Mouse (Mus musculus): Measurements from ENCODE around the gene Plekhf1.
A peak's percentile ranks its signal among the peaks of the same experiment; 100 is the strongest.

The Plekhf1 gene

GRCm38 (mm10) chr7:38227900-38228298 is at the start of gene Plekhf1:
Plekhf1 (minus strand) TSS chr7:38228016.
- peak; percentile 96 for DNase-seq

DNA sequence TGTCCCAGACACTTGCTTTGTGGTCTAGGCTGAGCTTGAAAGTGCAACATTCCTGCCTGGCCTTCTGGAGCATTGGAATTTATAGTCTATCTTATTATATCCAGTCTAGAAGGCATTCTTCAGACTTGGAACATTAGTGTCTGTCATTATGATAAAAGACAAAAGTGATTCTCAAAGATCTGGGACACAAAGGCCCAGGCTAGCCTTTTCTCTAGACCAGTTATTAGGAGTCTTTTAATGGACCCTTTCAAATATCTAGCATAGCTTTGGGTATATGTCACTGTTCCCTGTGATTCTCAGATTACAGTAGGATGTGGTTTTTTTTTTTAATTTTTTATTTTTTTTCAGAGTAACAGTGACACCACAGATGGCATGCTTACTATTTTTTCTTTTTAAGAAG is 44.7 kb upstream of the Plekhf1 start:
- no peak for DNase-seq

- no peak for DNase-seq
Observed at GRCm38 (mm10) chr7:38271859-38272258, 44.0 kb upstream of the Plekhf1 start.

- no peak for DNase-seq
Observed at GRCm38 (mm10) chr7:38271511-38271811, 43.6 kb upstream of the Plekhf1 start.

DNA sequence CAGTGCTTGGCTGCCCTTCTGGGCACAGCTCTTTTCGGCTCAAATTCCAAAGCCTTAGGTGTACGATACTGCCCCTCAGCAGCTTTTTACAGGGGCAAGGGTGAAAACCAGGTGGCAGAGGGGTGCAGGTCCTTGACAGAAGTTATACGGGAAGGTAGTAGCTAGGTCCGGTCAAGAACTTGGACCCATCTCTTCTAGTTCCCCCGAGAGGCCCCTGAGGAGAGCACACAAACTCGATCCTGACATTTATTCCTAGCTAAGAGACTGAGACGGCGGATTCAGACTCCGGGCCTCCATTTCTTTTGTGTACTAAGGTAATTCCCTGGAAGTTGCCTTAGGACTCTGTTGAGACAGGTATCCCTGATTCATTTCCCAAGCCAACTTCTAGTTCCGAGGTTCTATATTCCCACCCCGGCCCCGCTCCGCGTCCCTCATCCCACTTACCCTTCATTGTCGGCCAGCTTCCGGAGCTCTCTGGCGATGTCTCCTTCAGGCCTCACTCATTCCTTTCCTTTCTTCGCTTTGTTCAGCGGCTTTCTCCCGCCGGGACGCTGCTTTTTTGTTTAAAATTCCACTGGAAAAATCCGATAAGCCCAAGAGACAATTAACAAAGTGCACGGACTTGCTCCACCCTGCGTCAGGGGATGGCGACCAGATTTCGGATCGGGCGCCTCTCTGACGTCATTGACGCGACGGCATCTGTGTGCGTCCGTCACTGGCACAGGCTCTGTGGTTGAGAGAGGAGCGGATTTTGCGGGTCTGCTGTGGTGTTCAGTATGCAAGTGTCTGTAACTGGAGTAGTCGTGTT is 43.1 kb upstream of the Plekhf1 start, which contains the start of gene Pop4:
Pop4 (minus strand) TSS at position 721 of the 808 bp plus-strand sequence.
- peak; percentile 90 for DNase-seq

GRCm38 (mm10) chr7:38267006-38267680 is 39.3 kb upstream of the Plekhf1 start:
- peak; percentile 73 for DNase-seq

GRCm38 (mm10) chr7:38262406-38262805 is 34.6 kb upstream of the Plekhf1 start:
- peak; percentile 77 for DNase-seq

DNA sequence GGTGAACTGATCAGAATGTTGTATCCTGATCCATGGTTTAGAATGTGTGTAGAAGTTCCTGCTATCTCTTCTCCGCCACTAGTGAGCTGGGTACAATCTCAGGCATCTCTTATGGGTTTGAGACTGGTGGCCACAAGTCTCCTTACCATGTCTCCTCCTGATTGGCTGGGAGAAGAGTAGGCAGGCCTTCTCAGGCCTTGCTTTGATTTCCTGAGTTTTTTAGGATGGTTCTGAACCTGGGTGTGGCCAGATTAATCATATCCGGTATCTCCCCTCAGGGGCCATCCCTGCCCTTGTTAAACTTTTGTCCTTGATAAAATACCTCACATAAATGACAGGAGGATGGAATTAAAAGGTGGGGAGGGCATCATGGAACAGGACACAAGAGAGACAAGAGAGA is 31.8 kb upstream of the Plekhf1 start:
- no peak for DNase-seq

DNA sequence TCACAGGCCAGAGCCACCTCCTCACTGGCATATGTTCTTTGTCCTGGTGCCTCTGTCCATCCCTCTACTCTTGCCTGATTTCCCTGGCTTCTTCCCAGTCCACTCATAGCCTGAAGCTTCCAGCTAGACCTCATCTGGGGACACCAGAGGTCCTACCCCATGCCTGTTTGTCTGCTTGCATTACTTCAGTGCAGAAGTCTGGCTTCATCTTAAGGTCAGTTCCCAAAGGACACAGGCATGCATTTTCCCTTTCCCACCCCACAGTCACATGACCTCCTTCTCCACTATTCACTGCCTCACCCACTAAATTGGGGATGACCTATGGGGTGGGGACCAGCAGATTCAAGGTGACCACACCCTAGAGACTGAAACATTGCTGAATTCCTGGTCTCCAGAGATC is 25.6 kb upstream of the Plekhf1 start:
- DNase-seq: no peak

- DNase-seq: no peak
Observed at GRCm38 (mm10) chr7:38251494-38252216, 23.8 kb upstream of the Plekhf1 start.

GRCm38 (mm10) chr7:38242417-38242816 is 14.6 kb upstream of the Plekhf1 start:
- no peak for DNase-seq

DNA sequence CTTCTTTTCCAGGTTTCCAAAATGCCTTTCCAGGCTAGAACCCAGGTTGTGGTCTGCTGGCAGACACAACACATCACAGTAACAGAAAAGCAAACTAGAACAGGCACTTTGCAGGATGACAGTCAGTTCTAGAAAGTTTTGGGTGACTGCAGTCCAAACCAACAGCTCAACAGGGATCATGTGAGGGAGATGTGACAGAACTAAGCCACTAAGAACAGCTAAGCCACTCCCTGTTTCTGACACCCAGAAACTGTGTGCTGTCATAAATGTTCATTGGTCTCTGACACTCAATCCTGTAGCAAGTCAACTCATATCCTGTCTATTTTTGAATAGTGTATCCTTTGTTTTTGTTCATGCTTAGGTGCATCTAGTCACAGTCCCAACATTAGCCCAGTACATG is 9.3 kb upstream of the Plekhf1 start:
- DNase-seq: no peak

DNA sequence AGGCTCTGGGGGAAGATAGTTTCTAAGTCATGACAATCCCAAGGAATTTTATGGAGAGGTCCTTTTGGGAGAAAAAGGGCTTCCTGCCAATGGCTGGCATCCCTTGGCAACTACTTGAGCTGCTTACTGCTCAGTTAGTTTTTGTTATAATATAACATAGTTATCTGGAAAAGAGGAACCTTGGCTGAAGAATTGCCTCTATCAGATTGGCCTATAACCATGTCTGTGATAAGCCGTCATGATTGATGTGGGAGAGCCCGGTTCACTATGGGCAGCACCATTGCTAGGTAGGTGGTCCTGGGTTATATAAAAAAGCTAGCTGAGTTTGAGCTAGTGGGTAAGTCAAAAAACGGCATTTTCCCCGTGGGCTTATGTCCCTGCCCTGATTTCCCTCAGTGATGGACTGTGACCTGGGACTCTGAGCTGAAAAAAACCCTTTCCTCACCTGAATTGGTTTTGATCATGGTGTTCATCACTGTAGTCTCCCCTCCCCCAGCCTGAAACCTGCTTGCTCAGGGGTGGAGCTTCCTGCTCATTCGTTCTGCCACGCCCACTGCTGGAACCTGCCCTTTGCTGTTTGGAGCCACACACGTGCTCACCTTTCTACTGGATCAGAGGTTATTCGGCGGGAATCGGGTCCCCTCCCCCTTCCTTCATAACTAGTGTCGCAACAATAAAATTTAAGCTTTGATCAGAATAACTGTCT is 8.7 kb upstream of the Plekhf1 start:
- DNase-seq: no peak

DNA sequence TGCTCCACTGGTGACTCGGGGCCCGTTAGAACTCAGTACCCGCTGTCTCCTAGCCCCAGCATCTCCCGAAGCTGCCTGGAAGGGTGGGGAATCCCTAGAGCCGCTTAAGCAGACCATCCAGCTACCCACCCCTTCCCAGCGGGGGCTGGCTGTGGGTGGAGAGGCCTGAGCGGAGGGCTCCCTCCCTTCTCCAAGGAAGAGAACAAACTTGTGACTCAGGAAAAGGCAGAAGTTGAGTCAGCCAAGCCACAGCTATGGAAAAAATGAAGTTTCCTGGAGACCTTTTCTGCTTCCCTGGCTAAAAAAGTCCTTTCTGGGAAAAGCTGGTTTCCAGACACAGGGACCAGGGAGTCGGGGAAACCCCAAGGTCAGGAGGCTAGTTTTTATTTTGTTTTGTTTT is 2.5 kb upstream of the Plekhf1 start:
- peak; percentile 35 for DNase-seq

GRCm38 (mm10) chr7:38228329-38228728 is 513 bp upstream of the Plekhf1 start:
- DNase-seq: peak; percentile 59

GRCm38 (mm10) chr7:38227181-38227899 is 476 bp downstream of the Plekhf1 start:
- DNase-seq: peak; percentile 94

DNA sequence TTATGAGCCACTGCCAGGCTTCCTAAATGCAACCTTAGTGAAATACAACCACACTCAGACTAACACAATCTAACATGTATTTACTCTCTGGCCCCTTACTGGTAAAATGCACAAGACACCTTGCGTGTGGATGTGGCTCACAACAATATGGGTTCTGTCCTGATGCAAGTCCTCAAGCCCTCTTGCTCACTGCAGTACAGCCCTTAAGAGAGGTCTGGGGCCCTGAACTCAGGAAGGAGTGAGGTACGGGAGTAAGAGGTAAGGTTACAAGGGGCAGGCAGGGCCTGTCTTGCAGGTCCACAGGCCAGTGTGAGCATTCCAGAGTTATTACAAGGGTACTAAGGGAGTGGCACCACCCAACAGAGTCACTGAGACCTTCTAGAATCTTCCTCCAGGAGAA is 1.6 kb downstream of the Plekhf1 start:
- peak; percentile 58 for DNase-seq

DNA sequence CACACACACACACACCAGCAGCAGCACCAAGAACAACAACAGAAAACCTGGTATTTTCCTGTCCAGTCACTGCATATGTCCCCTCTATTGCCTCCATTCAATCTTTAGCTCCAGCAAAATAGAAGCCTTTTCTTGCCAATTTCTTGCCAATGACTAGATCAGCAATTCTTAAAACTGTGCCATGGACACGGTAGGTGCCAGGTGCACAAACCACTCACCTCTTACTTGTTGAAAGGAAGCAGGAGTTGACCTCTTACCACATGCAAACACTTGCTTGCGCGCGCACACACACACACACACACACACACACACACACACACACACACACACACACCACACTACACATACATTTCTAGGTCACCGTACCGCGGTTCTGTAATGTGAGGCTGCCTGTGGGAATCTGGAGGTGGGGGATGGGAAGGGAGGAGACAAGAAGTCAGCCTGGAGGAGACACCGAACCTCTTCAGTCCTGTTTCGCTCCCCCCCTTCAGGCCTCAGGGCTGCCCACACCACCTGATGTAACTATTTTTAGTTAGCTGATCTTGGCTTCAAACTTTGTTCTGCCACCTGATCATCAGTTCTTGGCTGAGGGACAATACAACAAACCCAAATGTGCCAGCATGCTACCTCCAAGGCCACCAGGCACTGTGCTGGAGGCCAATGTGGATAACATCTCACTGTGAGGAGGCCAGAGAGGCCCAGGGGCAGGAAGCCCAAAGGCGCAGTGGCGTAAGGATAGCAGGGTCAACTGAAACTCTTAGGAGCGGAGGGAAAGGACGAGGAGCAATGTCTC is 3.0 kb downstream of the Plekhf1 start:
- DNase-seq: peak; percentile 94

- peak; percentile 46 for DNase-seq
Observed at GRCm38 (mm10) chr7:38220866-38221265, 7.0 kb downstream of the Plekhf1 start.

DNA sequence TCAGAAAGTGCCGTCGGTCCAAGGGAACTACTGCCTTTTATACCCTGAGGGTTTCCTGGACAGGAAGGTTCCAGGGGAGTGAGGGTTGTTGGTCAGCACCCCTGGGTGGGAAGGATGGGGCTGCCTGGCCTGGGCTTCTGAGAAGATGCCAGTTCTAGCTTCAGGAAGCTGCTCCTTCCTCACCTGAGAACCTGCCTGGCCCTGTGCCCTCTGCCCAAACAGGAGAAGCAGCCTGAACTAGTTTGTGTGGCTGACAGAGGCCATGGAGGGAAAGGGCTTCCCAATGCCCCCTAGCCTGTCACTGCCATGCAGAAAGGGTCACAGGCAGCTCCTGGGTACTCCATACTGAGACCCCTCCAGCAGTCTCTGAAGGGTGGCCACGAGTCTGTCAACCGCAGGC is 8.3 kb downstream of the Plekhf1 start:
- DNase-seq: no peak

GRCm38 (mm10) chr7:38218631-38219367 is 9.0 kb downstream of the Plekhf1 start:
- DNase-seq: peak; percentile 49
